Mouse (Mus musculus): ENCODE results near the gene Mark1. TPM values are rescaled to one million over a fixed set of nuclear protein-coding genes. Genes with fewer than 3 reads are reported as not detected.

The Mark1 gene
- polyA plus RNA-seq, 1 experiment from 2014 or later, result 1.8 TPM

DNA sequence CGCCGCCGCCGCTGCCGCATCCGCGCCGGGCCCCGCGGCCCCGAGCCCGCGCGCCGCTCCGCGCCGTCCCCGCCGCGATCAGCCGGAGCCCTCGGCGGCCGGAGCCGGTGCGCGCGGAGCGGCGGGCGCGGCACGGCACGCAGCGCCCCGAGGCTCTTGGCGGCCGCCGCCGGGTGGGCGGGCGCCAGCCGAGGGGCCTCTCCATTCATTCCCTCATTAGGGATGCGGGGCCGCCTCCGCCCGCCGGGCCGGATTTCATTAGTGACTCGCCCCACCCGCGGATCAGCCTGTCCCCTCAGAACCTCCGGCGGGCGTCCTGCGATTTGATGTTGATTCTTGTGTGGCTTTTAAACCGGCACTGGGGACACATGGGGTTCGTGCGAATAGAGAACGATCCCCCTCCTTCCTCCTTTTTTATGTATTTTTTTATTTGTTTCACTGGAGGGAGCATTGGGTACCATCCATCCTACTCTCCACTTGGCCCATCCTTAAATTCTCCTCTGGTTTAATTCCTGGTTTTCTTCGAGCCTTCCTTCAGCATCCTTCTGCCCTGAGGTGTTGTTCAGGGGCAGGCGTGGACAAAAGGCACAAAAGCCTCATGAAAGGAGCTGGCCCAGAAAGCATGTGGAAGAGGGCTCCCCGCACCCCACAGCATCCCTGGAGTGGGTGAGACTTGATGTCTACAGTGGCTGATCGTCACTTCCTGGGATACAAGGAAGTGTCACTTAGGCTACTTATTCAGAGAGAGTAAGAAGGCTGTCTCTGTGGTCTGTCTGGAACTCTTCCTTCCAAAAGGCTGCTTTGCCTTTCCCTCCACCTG, 620 bp upstream of the Mark1 start:
- peak overlapping the region; percentile 26; the same call in 1 of the 2 replicates for H3K27ac ChIP-seq (ENCODE audit: low read length)
- peak overlapping the region; percentile 93 for H3K9ac ChIP-seq (ENCODE audit: low read length)
- 2% methylated on average over 56 of the region's 65 CpGs for WGBS

DNA sequence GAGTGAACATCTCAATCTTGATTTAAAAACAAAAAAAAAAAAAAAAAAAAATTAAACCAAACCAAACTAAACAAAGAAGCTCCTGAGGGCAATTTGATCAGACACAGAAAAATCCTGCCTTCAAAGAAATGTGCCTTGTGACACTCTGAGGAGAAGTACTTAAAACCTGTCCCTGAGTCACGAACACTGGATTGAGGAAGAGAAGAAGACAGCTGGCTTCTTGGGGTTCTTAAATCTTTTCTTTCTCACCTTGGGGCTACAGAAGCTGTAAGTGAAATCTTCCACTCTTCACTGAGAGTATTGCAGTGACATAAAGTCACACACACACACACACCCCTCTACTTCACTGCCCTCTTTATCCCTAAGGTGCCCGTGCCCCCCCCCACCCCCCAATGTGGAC, 739 bp downstream of the Mark1 start:
- peak overlapping the region; percentile 93 for H3K9ac ChIP-seq (ENCODE audit: low read length)
- peaks cover 7% of the 10 kb centered on the region for H3K4me1 ChIP-seq (ENCODE audit: control insufficient read depth, insufficient read depth, low read length)
- no peak overlapping the region for H3K27ac ChIP-seq (ENCODE audit: low read length)
- no peaks in the 10 kb centered on the region for H3K9me3 ChIP-seq (replicated peaks; ENCODE audit: control insufficient read depth, low read length)
- H3K4me3 ChIP-seq (replicated peaks; ENCODE audit: low read length), result peak overlapping the region; percentile 83
- no peaks in the 10 kb centered on the region for H3K36me3 ChIP-seq (ENCODE audit: control insufficient read depth, insufficient read depth, low read length)
- 30% methylated on average over 2 of the region's 2 CpGs for WGBS
- 0 out of 2 replicates have a peak, but pooled peaks have one; percentile 14 for ATAC-seq (ENCODE audit: insufficient read depth, low FRiP score)
- peak overlapping the region; percentile 83 for H3K4me2 ChIP-seq (ENCODE audit: low read depth, low read length)
- no peaks in the 10 kb centered on the region for H3K27me3 ChIP-seq (ENCODE audit: control insufficient read depth, insufficient read depth, low read length)

More for the DNA sequence above, 620 bp upstream of the Mark1 start:
- no peaks in the 10 kb centered on the region for H3K36me3 ChIP-seq (ENCODE audit: control insufficient read depth, insufficient read depth, low read length)
- H3K27me3 ChIP-seq (ENCODE audit: control insufficient read depth, insufficient read depth, low read length), result no peaks in the 10 kb centered on the region
- ATAC-seq (ENCODE audit: insufficient read depth, low FRiP score), result peak; percentile 70; the same call in 1 of the 2 replicates
- peaks cover 7% of the 10 kb centered on the region for H3K4me1 ChIP-seq (ENCODE audit: control insufficient read depth, insufficient read depth, low read length)
- no peaks in the 10 kb centered on the region for H3K9me3 ChIP-seq (replicated peaks; ENCODE audit: control insufficient read depth, low read length)
- H3K4me3 ChIP-seq (replicated peaks; ENCODE audit: low read length), result peak overlapping the region; percentile 83
- peak overlapping the region; percentile 83 for H3K4me2 ChIP-seq (ENCODE audit: low read depth, low read length)

DNA sequence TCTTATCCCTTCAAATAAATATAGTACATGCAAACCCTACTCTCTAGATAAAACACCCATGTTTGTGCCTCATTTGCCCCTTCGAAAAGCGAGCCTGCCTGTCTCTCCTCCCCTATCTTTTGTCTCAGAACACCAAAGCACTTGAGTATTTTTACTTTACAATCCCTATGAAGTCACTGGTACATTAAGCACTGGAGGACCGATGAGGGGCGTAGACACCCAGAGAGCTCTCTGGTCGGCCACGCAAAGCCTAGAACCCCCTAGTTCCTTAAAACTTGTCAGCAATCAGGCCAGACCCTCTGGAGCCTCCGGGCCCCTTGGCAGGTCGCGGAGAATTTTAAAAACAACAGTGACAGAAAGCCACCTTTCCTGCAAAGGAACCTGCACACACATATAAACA, 1.2 kb downstream of the Mark1 start:
- Histone ChIP-seq H3K4me3 (replicated peaks; ENCODE audit: low read length) (peak overlapping the region; percentile 12; the same call in 1 of the 2 replicates), H3K36me3 (ENCODE audit: control insufficient read depth, insufficient read depth, low read length) (no peaks in the 10 kb centered on the region)

DNA sequence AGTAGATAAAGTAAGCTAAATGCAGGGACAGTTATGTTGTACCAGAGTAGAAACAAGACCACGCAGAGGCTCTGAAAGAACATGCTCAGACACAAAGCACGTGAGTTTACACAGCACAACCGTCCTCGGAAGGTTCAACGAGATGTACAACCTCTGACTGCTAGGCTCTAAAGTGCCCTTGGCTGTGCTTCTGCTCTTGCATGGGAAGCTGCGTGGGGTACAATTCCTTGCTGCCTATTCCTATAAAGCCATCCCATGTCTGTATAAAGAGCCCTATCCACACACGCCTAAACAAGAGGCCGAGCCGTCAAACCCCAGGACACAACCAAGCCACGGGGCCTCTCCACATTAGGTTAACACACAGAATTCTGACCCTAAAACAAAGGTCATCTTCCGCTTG, 1.9 kb downstream of the Mark1 start:
- 66% methylated on average over 11 of the region's 11 CpGs for WGBS
- no peaks in the 10 kb centered on the region for H3K9me3 ChIP-seq (replicated peaks; ENCODE audit: control insufficient read depth, low read length)
- H3K27ac ChIP-seq (ENCODE audit: low read length), result no peak overlapping the region
- no peaks in the 10 kb centered on the region for H3K27me3 ChIP-seq (ENCODE audit: control insufficient read depth, insufficient read depth, low read length)
- no peaks in the 10 kb centered on the region for H3K36me3 ChIP-seq (ENCODE audit: control insufficient read depth, insufficient read depth, low read length)
- peaks cover 7% of the 10 kb centered on the region for H3K4me1 ChIP-seq (ENCODE audit: control insufficient read depth, insufficient read depth, low read length)
- no peak for ATAC-seq (ENCODE audit: insufficient read depth, low FRiP score)
- no peak overlapping the region for H3K9ac ChIP-seq (ENCODE audit: low read length)
- H3K4me3 ChIP-seq (replicated peaks; ENCODE audit: low read length), result no peak overlapping the region
- H3K4me2 ChIP-seq (ENCODE audit: low read depth, low read length), result no peak overlapping the region; the same call in 1 of the 2 replicates

More for the DNA sequence above, 1.2 kb downstream of the Mark1 start:
- Histone ChIP-seq H3K9me3 (replicated peaks; ENCODE audit: control insufficient read depth, low read length) (no peaks in the 10 kb centered on the region), H3K4me1 (ENCODE audit: control insufficient read depth, insufficient read depth, low read length) (peaks cover 7% of the 10 kb centered on the region), H3K27ac (ENCODE audit: low read length) (no peak overlapping the region), H3K9ac (ENCODE audit: low read length) (no peak overlapping the region), H3K27me3 (ENCODE audit: control insufficient read depth, insufficient read depth, low read length) (no peaks in the 10 kb centered on the region), H3K4me2 (ENCODE audit: low read depth, low read length) (peak overlapping the region; percentile 83)
- 66% methylated on average over 9 of the region's 9 CpGs for WGBS
- ATAC-seq (ENCODE audit: insufficient read depth, low FRiP score), result no peak

DNA sequence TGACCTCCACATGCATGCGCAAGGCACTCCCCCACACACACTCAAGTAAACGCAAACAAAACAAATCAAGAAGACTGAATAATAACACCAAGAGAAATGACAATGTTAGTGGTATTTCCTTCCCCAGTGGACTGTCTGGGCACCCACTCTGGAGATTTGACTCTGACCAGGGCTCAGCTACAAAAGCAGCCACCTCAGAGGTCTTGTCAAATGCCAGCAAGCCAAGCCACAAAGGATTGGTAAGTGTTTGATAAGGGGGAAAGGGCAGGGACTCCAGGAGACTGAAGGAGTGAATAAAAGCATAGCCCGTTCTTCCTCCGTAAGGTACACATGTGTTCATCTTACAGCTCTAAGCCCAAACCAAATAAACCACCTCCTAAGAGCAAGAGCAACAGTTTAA, 4.0 kb downstream of the Mark1 start:
- Histone ChIP-seq H3K4me1 (ENCODE audit: control insufficient read depth, insufficient read depth, low read length) (peaks cover 7% of the 10 kb centered on the region), H3K27me3 (ENCODE audit: control insufficient read depth, insufficient read depth, low read length) (no peaks in the 10 kb centered on the region), H3K27ac (ENCODE audit: low read length) (no peak overlapping the region), H3K9ac (ENCODE audit: low read length) (no peak overlapping the region), H3K4me3 (replicated peaks; ENCODE audit: low read length) (no peak overlapping the region), H3K9me3 (replicated peaks; ENCODE audit: control insufficient read depth, low read length) (no peaks in the 10 kb centered on the region), H3K36me3 (ENCODE audit: control insufficient read depth, insufficient read depth, low read length) (no peaks in the 10 kb centered on the region), H3K4me2 (ENCODE audit: low read depth, low read length) (no peak overlapping the region)
- ATAC-seq (ENCODE audit: insufficient read depth, low FRiP score), result no peak
- 71% methylated on average over 4 of the region's 4 CpGs for WGBS

DNA sequence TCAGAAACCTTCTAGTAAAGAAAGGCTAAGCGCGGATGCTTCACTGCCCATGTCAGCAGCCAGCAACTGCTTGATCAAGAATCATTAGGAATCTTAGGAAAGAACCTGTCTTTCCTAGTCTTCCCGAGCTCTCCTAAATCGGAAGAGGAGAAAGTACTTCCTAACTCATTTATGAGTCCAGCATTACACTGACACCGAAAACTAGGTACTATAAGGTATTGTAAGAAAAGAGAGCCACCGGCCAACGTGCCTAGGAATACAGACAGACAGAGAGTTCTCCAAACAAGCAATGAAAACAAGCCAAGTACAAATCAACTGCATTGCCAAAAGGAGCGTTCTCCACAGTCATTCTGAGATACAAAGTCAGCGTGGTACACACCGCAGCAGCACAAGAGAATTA, 8.2 kb downstream of the Mark1 start:
- H3K4me1 ChIP-seq (ENCODE audit: control insufficient read depth, insufficient read depth, low read length), result no peaks in the 10 kb centered on the region
- no peak overlapping the region for H3K4me3 ChIP-seq (replicated peaks; ENCODE audit: low read length)
- H3K4me2 ChIP-seq (ENCODE audit: low read depth, low read length), result no peak overlapping the region
- no peak for ATAC-seq (ENCODE audit: insufficient read depth, low FRiP score)
- no peak overlapping the region for H3K9ac ChIP-seq (ENCODE audit: low read length)
- H3K9me3 ChIP-seq (replicated peaks; ENCODE audit: control insufficient read depth, low read length), result no peaks in the 10 kb centered on the region
- no peak overlapping the region for H3K27ac ChIP-seq (ENCODE audit: low read length)
- H3K27me3 ChIP-seq (ENCODE audit: control insufficient read depth, insufficient read depth, low read length), result no peaks in the 10 kb centered on the region
- H3K36me3 ChIP-seq (ENCODE audit: control insufficient read depth, insufficient read depth, low read length), result no peaks in the 10 kb centered on the region
- 90% methylated on average over 10 of the region's 10 CpGs for WGBS

DNA sequence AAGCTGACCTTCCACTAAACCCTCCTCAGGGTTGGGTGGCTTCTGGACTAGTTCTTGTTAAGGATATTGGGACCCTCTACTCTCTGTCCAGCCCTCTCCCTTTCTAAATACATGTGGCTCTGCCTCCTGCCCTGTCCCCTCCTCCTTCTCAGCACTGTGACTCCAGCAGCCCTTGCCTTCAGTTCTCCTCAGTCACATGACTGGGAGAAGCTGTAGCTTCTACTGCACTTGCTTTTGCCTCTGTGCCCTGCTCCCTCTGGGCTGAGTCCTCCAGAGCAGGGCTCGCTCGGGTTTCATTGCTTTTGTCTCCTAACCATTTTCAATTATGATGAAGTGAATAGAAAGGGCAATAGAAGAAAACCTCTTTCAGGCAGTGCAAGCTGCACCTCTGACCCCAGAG, 12.6 kb downstream of the Mark1 start:
- Histone ChIP-seq H3K4me1 (ENCODE audit: control insufficient read depth, insufficient read depth, low read length) (peaks cover 3% of the 10 kb centered on the region; the same call in 1 of the 2 replicates), H3K36me3 (ENCODE audit: control insufficient read depth, insufficient read depth, low read length) (no peaks in the 10 kb centered on the region), H3K4me3 (replicated peaks; ENCODE audit: low read length) (no peak overlapping the region), H3K4me2 (ENCODE audit: low read depth, low read length) (no peak overlapping the region), H3K9me3 (replicated peaks; ENCODE audit: control insufficient read depth, low read length) (no peaks in the 10 kb centered on the region), H3K27ac (ENCODE audit: low read length) (no peak overlapping the region), H3K27me3 (ENCODE audit: control insufficient read depth, insufficient read depth, low read length) (no peaks in the 10 kb centered on the region), H3K9ac (ENCODE audit: low read length) (no peak overlapping the region)
- no peak for ATAC-seq (ENCODE audit: insufficient read depth, low FRiP score)
- 56% methylated on average over 2 of the region's 2 CpGs for WGBS

DNA sequence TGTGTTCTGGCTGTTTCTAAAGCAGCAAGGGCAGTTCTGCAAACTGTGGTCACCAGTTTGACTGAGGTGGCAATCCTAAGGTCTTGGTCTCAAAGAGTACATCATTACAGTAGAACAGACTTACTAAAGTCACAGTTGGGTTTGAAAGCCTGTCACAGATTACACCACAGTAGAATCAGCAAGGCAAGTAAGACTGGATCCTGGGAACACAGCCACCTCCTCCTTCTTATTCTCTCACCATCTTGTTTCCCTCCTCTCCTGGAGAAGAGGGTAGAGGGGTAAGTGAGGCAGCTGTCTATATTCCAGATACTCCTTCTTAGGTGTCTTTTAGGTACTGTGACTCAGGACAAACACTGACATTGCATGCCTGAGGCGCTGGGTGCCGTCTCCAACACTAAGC, 14.6 kb downstream of the Mark1 start:
- no peak overlapping the region for H3K4me2 ChIP-seq (ENCODE audit: low read depth, low read length)
- H3K9ac ChIP-seq (ENCODE audit: low read length), result no peak overlapping the region
- peaks cover 3% of the 10 kb centered on the region; the same call in 1 of the 2 replicates for H3K4me1 ChIP-seq (ENCODE audit: control insufficient read depth, insufficient read depth, low read length)
- H3K9me3 ChIP-seq (replicated peaks; ENCODE audit: control insufficient read depth, low read length), result no peaks in the 10 kb centered on the region
- WGBS, result 67% methylated on average over 2 of the region's 2 CpGs
- no peaks in the 10 kb centered on the region for H3K36me3 ChIP-seq (ENCODE audit: control insufficient read depth, insufficient read depth, low read length)
- H3K27me3 ChIP-seq (ENCODE audit: control insufficient read depth, insufficient read depth, low read length), result no peaks in the 10 kb centered on the region
- no peak for ATAC-seq (ENCODE audit: insufficient read depth, low FRiP score)
- H3K4me3 ChIP-seq (replicated peaks; ENCODE audit: low read length), result no peak overlapping the region
- no peak overlapping the region for H3K27ac ChIP-seq (ENCODE audit: low read length)

DNA sequence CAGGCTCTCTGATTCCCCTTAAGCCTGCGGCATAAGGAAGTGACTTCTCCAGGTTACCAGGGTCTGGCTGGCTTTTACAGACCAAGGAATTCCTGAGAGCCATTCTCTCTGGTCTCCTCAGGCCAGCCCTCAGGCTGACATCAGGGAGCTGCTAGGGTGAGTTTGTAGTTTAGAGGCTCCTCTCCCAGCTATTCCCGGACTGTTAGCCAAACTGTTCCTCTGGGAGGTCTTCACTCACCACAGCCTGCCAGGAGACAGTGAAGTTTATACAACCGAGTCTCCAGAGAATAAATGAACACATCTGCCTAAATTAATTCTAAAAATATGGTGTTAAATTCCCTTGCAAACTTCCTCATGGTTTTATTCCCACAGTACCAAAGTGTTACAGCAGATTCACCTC, 15.6 kb downstream of the Mark1 start:
- peaks cover 3% of the 10 kb centered on the region; the same call in 1 of the 2 replicates for H3K4me1 ChIP-seq (ENCODE audit: control insufficient read depth, insufficient read depth, low read length)
- H3K27me3 ChIP-seq (ENCODE audit: control insufficient read depth, insufficient read depth, low read length), result no peaks in the 10 kb centered on the region
- no peaks in the 10 kb centered on the region for H3K9me3 ChIP-seq (replicated peaks; ENCODE audit: control insufficient read depth, low read length)
- H3K4me3 ChIP-seq (replicated peaks; ENCODE audit: low read length), result no peak overlapping the region
- H3K4me2 ChIP-seq (ENCODE audit: low read depth, low read length), result no peak overlapping the region
- peak overlapping the region; percentile 4; the same call in 1 of the 2 replicates for H3K9ac ChIP-seq (ENCODE audit: low read length)
- no peak for ATAC-seq (ENCODE audit: insufficient read depth, low FRiP score)
- H3K27ac ChIP-seq (ENCODE audit: low read length), result no peak overlapping the region; the same call in 1 of the 2 replicates
- 37% methylated on average over 3 of the region's 3 CpGs for WGBS
- H3K36me3 ChIP-seq (ENCODE audit: control insufficient read depth, insufficient read depth, low read length), result no peaks in the 10 kb centered on the region
